Mouse (Mus musculus) cerebellum, adult (tissue): ENCODE results near the gene Cpne4.

ENCODE experiments used
- ATAC-seq: cut with Nextera tagmentation; 2 replicates; pipeline ENCODE4 v1.9.2; 2017; ENCODE audit warnings: mild to moderate bottlenecking, moderate library complexity, mixed read lengths; ENCODE audit not compliant: insufficient number of reproducible peaks, low FRiP score, low TSS enrichment

Cpne4 gene

DNA sequence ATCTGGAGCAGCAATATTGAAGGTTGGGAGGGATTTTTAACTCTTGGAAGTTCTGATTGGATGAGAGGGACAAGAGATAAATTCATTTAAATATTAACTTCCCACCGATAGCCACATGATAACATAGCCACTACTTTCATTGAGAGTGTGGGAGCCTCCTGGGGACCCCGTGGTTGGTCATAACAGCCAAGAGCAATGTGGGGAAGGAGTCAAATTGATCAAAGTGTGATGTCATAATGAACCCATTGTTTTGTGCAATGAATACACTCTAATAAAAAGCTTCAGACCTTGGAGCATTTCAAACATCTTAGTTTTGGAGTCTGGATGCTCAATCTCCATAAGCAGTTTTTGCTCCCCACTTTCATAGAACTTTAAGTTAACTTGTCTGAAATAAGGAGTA lies at the start of gene Cpne4:
Gene Cpne4 (plus strand): TSS at position 301 of the 400 bp plus-strand sequence.
- ATAC-seq = no peak

DNA sequence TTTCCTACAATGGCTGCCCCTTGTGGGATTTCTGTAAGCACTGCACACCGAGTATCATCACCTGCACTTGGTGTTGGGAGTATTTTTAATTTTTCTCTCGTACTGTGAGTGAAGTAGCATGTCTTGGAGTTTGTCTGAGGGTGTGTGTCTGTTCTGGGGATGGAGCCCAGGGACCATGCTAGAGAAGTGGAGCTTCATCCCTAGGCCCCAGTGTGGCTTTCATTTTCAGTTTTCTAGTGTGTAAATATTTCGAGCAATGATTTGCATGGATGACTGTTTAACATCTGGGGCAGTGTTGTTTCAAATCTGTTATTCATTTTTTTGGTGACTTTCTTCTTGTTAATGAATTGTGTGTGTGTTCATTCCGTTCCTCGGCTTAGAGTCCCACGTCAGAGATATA lies 31.9 kb upstream of the Cpne4 start:
- no peak for ATAC-seq

DNA sequence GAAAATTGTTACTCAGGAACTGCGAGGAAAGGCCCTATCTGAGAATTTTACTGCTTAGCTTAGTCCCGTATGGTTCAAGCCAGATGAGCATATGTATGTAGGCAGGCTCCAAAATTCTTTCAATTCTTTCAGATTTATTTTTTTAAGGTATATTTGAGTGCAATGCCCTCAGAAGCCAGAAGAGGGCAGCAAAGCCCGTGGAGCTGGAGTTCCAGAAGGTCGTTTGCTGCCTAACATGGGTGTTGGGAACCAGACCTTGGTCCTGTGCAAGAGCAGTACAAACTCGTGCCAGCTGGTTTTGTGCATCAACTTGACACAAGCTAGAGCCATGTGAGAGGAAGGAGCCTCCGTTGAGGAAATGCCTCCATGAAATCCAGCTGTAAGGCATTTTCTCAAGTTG lies 11.6 kb upstream of the Cpne4 start:
- ATAC-seq = no peak

- ATAC-seq = no peak
Measured at GRCm38 (mm10) chr9:104565815-104566214, 18.7 kb downstream of the Cpne4 start.

- no peak for ATAC-seq
Measured at GRCm38 (mm10) chr9:104566468-104566867, 19.4 kb downstream of the Cpne4 start.

- ATAC-seq = no peak
Measured at GRCm38 (mm10) chr9:104567096-104567495, 20.0 kb downstream of the Cpne4 start.

- no peak for ATAC-seq
Measured at GRCm38 (mm10) chr9:104569480-104570167, 22.5 kb downstream of the Cpne4 start.

GRCm38 (mm10) chr9:104572856-104573255 lies 25.8 kb downstream of the Cpne4 start:
- no peak for ATAC-seq

- ATAC-seq = no peak; the same call in 1 of the 2 replicates
Measured at GRCm38 (mm10) chr9:104574476-104574875, 27.4 kb downstream of the Cpne4 start.

DNA sequence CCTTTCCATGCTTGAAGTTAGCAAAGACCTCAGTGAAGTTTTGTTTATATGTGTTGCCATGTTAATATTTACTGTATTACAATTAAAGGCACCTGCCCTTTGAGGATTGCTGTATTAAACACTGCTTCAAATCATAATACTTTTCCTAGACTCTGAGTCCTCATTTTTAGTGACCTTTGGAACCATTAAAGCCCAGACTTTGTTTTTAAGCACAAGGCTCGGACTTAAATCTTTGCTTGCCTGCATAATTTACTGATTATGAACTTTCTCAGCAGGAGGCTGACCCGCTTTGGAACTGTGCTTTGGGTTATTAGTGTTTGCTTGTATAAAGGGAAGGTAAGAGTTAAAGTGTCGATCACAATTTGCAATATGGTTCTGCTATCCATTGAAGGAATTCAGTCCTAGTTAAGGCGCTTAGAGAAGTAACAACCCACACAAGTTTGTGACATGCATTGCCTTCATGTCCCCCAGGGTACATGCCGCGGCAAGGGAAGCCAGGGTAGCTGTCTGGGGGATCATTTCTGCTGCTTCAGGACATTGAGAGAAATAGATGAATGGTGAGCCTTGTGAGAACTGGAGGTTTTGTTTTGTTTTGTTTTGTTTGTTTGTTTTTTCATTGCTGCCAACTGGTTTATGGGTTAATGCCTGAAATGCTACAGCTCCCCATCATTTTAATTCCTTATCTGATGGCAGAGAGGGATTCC lies 35.0 kb downstream of the Cpne4 start:
- no peak for ATAC-seq

- no peak for ATAC-seq
Measured at GRCm38 (mm10) chr9:104582675-104583074, 35.6 kb downstream of the Cpne4 start.

DNA sequence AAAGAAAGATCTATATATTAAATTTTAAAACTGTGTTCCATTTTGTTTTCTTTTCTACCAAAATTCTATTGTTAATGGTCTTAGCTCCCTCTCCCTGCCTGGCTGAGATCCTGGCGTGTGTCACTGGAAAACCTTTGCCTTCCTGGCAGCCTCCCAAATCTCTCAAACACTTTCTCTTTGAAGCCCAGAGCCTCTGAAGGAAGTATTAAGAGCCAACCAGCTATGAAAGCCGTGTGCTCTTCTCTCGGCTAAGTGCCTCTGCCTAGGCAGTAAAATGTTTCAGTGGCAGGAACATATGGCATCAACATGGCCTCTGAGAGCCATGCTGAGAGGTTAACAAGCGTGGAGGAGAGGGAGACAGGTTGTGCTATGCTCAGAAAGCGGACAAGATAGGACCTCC lies 47.5 kb downstream of the Cpne4 start:
- ATAC-seq = no peak

DNA sequence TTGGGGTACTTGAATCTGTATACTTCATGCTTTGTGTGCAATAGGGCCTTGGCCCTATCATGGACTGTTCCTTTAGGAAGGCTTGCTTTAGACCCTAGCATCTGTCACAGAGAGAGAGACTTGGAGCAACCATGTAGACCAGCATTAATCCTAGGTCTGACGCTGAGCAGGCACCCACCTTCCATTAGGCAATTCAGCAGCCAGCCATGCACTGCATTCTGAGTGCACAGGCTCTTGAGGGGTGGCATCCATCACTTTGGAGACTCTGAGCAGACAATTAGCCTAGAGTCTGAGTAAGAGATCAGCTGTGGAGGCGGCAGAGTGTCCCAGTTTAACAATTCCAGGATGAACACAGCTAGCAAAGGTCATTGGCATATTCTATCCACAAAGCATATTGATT lies 47.9 kb downstream of the Cpne4 start:
- ATAC-seq = no peak

- no peak for ATAC-seq
Measured at GRCm38 (mm10) chr9:104612523-104612922, 65.4 kb downstream of the Cpne4 start.

DNA sequence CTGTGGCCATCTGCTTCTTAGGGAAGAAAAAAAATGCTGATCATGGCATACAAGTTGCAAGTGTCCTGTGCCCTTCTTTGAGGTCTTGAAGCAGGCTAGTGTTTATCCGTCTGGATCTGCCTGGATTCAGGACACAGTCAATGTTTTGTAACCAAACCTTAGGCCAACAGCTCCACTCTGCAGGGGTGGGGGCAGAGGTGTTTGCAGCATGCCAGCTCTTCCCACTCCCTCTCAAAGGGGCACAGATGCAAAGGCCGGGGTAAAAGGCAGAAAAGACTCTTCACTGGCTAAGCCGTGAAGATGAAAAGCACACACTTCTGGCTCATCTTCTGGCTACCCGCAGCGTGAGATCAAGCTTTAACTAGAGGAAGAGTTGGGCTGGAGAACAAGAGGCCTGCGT lies 69.6 kb downstream of the Cpne4 start:
- no peak for ATAC-seq

- no peak for ATAC-seq
Measured at GRCm38 (mm10) chr9:104623564-104623963, 76.5 kb downstream of the Cpne4 start.

- ATAC-seq = no peak
Measured at GRCm38 (mm10) chr9:104627816-104628215, 80.7 kb downstream of the Cpne4 start.

- no peak for ATAC-seq
Measured at GRCm38 (mm10) chr9:104629282-104629681, 82.2 kb downstream of the Cpne4 start.

- no peak for ATAC-seq
Measured at GRCm38 (mm10) chr9:104646348-104646994, 99.4 kb downstream of the Cpne4 start.

GRCm38 (mm10) chr9:104652691-104653261 lies 105.7 kb downstream of the Cpne4 start:
- no peak for ATAC-seq

DNA sequence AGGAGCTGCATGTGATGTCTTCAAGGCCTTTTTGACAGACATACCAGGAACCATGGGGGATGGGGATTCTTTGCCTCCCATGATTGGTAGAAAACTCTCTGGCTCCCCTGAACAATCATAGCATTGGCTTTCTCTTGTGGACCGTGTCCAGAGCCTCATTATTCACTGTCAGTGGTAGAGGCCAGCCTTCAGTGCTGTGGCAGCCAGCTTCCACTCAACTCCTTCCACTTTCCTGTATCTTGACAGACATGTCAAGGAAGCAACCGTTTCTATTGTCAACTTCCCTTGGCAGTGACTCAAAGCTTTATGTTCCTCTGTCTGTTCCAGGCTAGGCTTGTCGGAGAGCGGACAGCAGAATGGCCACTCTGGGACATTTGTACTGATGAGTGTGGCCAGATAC lies 112.7 kb downstream of the Cpne4 start:
- ATAC-seq = no peak
